Mouse (Mus musculus): ENCODE results near the gene Creb5. TPM values are rescaled to one million over a fixed set of nuclear protein-coding genes. Genes with fewer than 3 reads are reported as not detected.
A peak's percentile ranks its signal among the peaks of the same experiment; 100 is the strongest.

Creb5 gene
- total and polyA plus RNA-seq, 2 experiments from 2014 or later = 3.1 to 4.4 TPM

DNA sequence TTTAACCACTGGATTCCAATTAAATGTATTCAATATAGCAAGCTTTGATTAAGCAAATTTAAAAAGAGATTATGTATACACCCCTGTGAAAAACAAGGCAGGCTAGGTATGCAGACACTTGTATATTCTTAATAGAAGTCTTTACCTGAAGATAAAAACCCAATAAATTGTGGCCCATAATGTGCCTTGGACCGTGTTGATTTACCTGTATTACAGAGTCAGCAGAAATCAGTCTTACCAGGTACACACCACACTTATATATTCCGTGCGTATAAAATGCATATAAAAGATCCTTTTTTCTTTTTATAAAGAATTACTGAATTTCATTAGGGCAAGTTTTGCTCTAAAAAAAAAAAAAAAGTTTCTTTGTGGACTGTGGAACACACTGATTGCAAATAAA, 432.9 kb downstream of the Creb5 start:
- Histone ChIP-seq H3K27me3 (ENCODE audit: insufficient read depth, low read length) (no peaks in the 10 kb centered on the region), H3K9me3 (ENCODE audit: low read length) (no peaks in the 10 kb centered on the region), H3K4me2 (ENCODE audit: low read depth, low read length) (no peak overlapping the region), H3K4me1 (ENCODE audit: insufficient read depth, low read length) (no peaks in the 10 kb centered on the region), H3K36me3 (ENCODE audit: insufficient read depth, low read length) (no peaks in the 10 kb centered on the region), H3K4me3 (ENCODE audit: low read length) (no peak overlapping the region), H3K27ac (no peak overlapping the region), H3K9ac (replicated peaks; ENCODE audit: low read length) (no peak overlapping the region)
- no peak for ATAC-seq
- WGBS = 86% methylated on average over 3 of the region's 3 CpGs
- no peak for TF ChIP-seq CTCF (IDR thresholded peaks at IDR 0.05; ENCODE audit: low read depth)
- no peak for DNase-seq (ENCODE audit: low spot score)

DNA sequence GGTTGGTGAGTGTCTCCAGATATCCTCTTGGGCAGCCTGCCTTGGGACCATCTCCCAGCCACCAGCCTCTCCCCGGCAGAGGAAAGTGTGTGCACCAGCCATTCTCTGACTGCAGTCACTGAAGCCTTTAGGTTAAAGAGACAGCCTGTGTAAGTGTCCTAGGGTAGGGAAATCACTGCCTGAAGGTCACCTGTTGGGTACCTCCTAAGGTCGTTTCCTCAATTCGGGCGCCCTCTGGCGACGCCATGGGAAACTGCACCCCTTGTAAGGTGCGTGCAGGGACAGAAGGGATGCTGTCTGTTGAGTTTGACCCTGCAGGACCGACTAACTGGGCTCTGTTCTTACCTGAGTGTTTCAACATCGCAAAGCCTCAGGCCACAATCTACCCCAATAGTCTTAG, 434.5 kb downstream of the Creb5 start:
- Histone ChIP-seq H3K36me3 (ENCODE audit: insufficient read depth, low read length) (no peaks in the 10 kb centered on the region), H3K4me2 (ENCODE audit: low read depth, low read length) (no peak overlapping the region), H3K4me1 (ENCODE audit: insufficient read depth, low read length) (no peaks in the 10 kb centered on the region), H3K27me3 (ENCODE audit: insufficient read depth, low read length) (no peaks in the 10 kb centered on the region), H3K9me3 (ENCODE audit: low read length) (no peaks in the 10 kb centered on the region), H3K4me3 (ENCODE audit: low read length) (no peak overlapping the region), H3K9ac (replicated peaks; ENCODE audit: low read length) (no peak overlapping the region), H3K27ac (no peak overlapping the region)
- 12% methylated on average over 9 of the region's 9 CpGs for WGBS
- TF ChIP-seq CTCF (IDR thresholded peaks at IDR 0.05; ENCODE audit: low read depth) = peak; percentile 96
- ATAC-seq (0 out of 2 replicates have a peak, but pooled peaks have one; percentile 32), DNase-seq (ENCODE audit: low spot score) (peak; percentile 75)

DNA sequence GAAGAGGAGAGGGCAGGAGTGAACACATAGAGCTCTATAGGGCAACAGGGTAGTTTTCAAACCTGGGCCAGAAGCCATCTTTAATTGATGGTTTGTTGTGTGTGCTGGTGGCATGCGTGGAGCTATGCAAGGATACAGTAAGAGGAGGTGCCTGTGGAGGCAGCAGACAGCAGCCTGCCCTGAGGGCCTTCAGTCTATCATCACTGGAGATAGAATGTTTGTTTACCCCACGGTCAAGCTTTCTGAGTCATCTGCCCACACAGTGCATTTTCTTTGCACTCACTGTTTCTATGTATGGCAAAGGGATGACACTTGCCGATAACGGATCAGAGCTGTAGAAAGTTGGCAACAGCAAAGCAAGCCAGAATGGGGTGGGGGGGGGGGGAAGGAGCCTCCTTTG, 435.6 kb downstream of the Creb5 start:
- Histone ChIP-seq H3K9ac (replicated peaks; ENCODE audit: low read length) (no peak overlapping the region), H3K4me2 (ENCODE audit: low read depth, low read length) (no peak overlapping the region), H3K27me3 (ENCODE audit: insufficient read depth, low read length) (no peaks in the 10 kb centered on the region), H3K36me3 (ENCODE audit: insufficient read depth, low read length) (no peaks in the 10 kb centered on the region), H3K4me1 (ENCODE audit: insufficient read depth, low read length) (no peaks in the 10 kb centered on the region), H3K9me3 (ENCODE audit: low read length) (no peaks in the 10 kb centered on the region), H3K4me3 (ENCODE audit: low read length) (no peak overlapping the region), H3K27ac (no peak overlapping the region)
- TF ChIP-seq CTCF (IDR thresholded peaks at IDR 0.05; ENCODE audit: low read depth) = no peak
- DNase-seq (ENCODE audit: low spot score) = no peak
- ATAC-seq = no peak
- WGBS = 83% methylated on average over 4 of the region's 4 CpGs

DNA sequence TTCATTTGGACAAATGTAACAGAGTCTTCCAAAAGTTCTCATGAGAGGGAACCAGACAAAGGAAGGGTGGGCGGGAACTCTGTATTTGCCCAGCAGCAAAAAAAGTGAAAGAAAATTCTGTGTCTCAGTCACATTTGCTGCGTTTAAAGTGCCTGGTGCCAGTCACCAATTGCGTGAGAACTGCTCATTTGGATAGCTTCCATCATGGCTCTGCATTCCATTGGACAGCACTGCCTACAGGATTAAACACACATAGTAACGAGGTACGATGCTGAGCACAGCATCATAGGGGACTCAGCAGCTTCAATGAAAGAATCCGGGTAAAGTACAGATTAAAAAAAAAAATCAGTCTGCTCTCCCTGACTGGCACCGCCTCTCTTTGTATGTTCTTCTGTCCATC, 443.4 kb downstream of the Creb5 start:
- no peak for TF ChIP-seq CTCF (IDR thresholded peaks at IDR 0.05; ENCODE audit: low read depth)
- Histone ChIP-seq H3K27me3 (ENCODE audit: insufficient read depth, low read length) (no peaks in the 10 kb centered on the region), H3K9ac (replicated peaks; ENCODE audit: low read length) (no peak overlapping the region), H3K27ac (no peak overlapping the region), H3K4me3 (ENCODE audit: low read length) (no peak overlapping the region), H3K36me3 (ENCODE audit: insufficient read depth, low read length) (no peaks in the 10 kb centered on the region), H3K4me2 (ENCODE audit: low read depth, low read length) (no peak overlapping the region), H3K4me1 (ENCODE audit: insufficient read depth, low read length) (no peaks in the 10 kb centered on the region), H3K9me3 (ENCODE audit: low read length) (no peaks in the 10 kb centered on the region)
- ATAC-seq = no peak
- no peak for DNase-seq (ENCODE audit: low spot score)
- 50% methylated on average over 7 of the region's 7 CpGs for WGBS

DNA sequence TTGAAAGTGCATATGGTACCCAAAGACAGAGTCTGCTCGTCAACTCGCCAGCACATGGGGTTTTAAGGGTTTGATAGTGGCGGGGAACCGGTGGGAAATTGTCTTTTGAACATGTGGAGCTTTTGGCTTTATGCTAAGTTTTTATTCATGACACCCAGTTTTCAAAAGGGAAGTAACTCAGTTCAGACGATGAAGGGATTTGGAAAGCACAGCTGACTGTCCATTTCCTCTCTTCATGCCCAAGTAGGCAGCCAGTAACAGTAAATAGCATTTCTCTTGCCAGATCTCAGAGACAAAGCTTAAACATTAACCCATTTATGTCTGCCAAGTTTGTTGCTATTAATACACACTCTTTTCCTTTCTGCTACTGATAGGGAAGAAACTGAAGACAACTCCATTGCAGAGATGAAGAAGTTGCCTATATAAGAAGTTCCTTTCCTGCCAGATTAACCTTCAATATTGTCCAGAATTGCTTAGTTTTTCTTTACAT, 444.0 kb downstream of the Creb5 start:
- no peaks in the 10 kb centered on the region for H3K27me3 ChIP-seq (ENCODE audit: insufficient read depth, low read length)
- no peak for TF ChIP-seq CTCF (IDR thresholded peaks at IDR 0.05; ENCODE audit: low read depth)
- H3K27ac ChIP-seq = no peak overlapping the region
- no peak overlapping the region for H3K4me3 ChIP-seq (ENCODE audit: low read length)
- no peaks in the 10 kb centered on the region for H3K36me3 ChIP-seq (ENCODE audit: insufficient read depth, low read length)
- no peak overlapping the region for H3K4me2 ChIP-seq (ENCODE audit: low read depth, low read length)
- no peak for DNase-seq (ENCODE audit: low spot score)
- no peaks in the 10 kb centered on the region for H3K9me3 ChIP-seq (ENCODE audit: low read length)
- H3K9ac ChIP-seq (replicated peaks; ENCODE audit: low read length) = no peak overlapping the region
- no peak for ATAC-seq
- WGBS = 44% methylated on average over 5 of the region's 5 CpGs
- H3K4me1 ChIP-seq (ENCODE audit: insufficient read depth, low read length) = no peaks in the 10 kb centered on the region

DNA sequence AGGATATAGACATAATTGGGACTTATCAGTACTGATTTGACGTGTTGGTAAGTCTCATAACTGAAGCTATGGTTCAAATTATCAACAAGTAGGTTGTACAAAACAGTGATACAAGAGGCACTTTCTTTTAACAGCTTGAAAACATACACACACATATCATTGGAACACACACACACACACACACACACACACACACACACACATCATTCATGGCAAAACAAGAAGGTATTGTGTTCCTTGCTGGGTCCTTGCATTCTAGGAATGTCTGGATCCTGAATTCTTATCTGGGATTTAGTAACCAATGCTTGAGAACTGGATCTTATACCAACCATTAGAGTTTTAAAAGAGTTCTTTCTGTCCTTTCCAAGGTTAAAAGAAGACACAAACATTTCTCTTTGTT, 446.5 kb downstream of the Creb5 start:
- WGBS = 91% methylated on average over 1 of the region's 1 CpGs
- no peak overlapping the region for H3K27ac ChIP-seq
- no peak for ATAC-seq
- H3K36me3 ChIP-seq (ENCODE audit: insufficient read depth, low read length) = no peaks in the 10 kb centered on the region
- no peaks in the 10 kb centered on the region for H3K4me1 ChIP-seq (ENCODE audit: insufficient read depth, low read length)
- H3K4me2 ChIP-seq (ENCODE audit: low read depth, low read length) = no peak overlapping the region
- no peak overlapping the region for H3K9ac ChIP-seq (replicated peaks; ENCODE audit: low read length)
- no peak for DNase-seq (ENCODE audit: low spot score)
- H3K4me3 ChIP-seq (ENCODE audit: low read length) = no peak overlapping the region
- no peaks in the 10 kb centered on the region for H3K27me3 ChIP-seq (ENCODE audit: insufficient read depth, low read length)
- TF ChIP-seq CTCF (IDR thresholded peaks at IDR 0.05; ENCODE audit: low read depth) = no peak
- no peaks in the 10 kb centered on the region for H3K9me3 ChIP-seq (ENCODE audit: low read length)

DNA sequence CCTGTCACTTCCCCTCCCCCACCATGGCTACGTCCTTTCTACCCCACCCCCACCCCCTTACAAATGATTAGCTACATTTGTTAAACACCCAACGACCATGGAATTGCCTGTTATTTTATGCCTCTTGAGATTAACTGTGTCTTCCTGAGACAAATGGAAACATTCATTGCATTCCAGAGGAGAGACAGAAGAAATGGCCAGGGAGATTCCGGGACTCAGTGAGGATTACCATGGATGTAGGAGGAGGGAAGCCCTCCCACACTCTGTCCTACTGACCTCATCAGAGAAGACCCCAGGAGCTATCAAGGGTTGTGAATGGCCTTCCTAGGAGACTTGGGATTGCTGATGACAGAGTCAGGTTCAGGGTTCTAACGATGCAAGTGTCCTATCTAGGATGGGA, 446.9 kb downstream of the Creb5 start:
- TF ChIP-seq CTCF (IDR thresholded peaks at IDR 0.05; ENCODE audit: low read depth) = no peak
- no peak for DNase-seq (ENCODE audit: low spot score)

More for the DNA sequence above, 446.9 kb downstream of the Creb5 start:
- H3K9ac ChIP-seq (replicated peaks; ENCODE audit: low read length) = no peak overlapping the region
- H3K27ac ChIP-seq = no peak overlapping the region
- H3K36me3 ChIP-seq (ENCODE audit: insufficient read depth, low read length) = no peaks in the 10 kb centered on the region
- no peak overlapping the region for H3K4me3 ChIP-seq (ENCODE audit: low read length)
- no peak for ATAC-seq
- no peaks in the 10 kb centered on the region for H3K27me3 ChIP-seq (ENCODE audit: insufficient read depth, low read length)
- no peaks in the 10 kb centered on the region for H3K9me3 ChIP-seq (ENCODE audit: low read length)
- 32% methylated on average over 4 of the region's 4 CpGs for WGBS
- H3K4me2 ChIP-seq (ENCODE audit: low read depth, low read length) = no peak overlapping the region
- H3K4me1 ChIP-seq (ENCODE audit: insufficient read depth, low read length) = no peaks in the 10 kb centered on the region

Data from hindbrain, postnatal 0 days (tissue).